Mouse (Mus musculus) lung, postnatal 14 days (tissue): ENCODE data around the gene Cpb2.

Experiments used
- DNase-seq: peaks from one replicate; pipeline ENCODE4 v3.0.0; 2021

Cpb2 gene

DNA sequence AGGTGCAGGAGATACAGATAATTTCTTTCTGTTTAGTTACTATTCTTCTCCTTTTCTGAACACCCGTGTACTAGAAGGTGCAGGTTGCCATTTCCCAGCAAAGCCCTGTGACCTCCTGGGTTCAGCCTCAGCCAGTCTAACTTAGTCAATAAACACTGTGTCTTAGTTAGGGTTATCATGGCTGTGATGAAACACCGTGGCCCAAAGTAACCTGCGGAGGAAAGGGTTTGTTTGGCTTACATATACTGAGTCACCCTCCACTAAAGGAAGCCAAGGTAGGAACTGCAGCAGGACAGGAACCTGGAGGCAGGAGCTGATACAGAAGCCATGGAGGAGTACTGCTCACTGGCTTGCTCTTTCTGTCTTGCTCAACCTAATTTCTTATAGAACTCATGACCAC, 8.3 kb downstream of the Cpb2 start:
- no peak for DNase-seq

DNA sequence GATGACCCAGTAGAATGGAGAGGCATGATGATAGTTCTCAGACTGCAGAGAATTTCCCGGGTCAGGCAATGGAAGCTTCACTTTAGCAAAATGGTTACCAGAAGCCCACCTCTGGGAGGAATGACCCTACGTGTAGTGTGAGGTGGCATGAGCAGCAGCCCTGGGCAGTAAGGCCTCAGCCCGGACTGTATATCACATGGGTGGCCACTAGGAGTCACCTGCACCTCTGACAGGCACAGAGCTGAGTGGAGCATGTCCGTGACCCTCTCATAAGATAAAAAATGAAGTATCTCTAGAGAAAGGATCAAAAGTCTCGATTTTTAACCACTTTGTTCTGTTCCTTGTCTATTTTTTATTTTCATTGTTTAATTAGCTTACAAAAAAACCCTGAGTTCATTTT, 14.4 kb downstream of the Cpb2 start:
- peak; percentile 6 for DNase-seq

DNA sequence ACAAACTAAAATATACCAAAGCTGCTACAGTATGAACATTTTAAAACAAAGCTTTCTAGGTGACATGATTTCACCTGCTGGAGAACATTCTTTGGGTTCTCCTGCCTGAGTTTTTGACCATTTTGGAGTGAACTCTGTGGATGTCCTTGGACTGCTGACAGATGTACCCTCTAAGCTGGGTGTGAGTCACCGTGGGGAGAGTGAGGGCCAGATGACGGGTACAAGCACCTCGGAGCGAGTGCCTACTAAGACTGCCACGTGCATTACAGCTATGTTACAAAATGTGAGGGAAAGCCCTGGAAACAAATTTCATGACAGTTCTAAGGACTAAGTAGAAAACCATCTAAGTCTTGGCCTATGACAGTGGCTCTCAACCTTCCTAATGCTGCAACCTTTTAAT, 27.4 kb downstream of the Cpb2 start:
- DNase-seq, result no peak

DNA sequence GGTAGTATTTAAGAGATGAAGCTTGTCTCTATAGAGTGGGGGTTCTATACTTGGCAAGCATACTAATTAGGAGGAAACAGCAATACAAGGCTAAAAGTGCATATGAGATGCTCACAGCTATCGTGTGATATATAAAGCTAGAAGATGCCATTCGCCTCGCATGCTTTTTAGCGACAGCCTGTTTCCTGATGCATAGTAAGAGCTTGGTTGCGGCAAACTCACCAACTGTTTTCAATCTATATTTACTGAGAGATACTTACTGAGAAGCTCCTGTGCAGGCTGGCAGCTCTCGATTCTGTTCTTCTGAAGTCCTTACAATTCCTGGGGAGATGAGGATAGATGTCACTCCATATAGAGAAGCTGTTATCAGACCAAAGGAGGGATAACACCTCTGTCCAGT, 37.6 kb downstream of the Cpb2 start:
- DNase-seq, result no peak

DNA sequence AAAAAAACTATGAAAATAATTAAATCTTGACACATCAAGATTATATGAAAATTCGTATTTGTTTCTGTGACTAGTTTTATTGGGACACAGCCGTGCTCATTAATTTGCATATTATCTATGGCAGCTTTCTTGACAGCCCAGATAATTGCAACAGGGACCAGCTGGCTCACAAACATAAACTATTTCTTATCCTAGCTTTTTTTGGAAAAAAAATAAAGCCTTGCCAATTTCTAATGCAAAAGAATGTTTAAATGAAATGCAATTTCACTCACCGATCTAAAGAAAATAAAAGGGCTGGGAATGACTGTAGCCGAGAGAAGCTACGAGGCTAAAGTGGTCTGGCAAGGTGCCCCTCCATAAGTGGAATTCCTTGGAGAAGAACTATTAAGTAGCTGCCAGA, 38.3 kb downstream of the Cpb2 start:
- DNase-seq, result peak; percentile 13

DNA sequence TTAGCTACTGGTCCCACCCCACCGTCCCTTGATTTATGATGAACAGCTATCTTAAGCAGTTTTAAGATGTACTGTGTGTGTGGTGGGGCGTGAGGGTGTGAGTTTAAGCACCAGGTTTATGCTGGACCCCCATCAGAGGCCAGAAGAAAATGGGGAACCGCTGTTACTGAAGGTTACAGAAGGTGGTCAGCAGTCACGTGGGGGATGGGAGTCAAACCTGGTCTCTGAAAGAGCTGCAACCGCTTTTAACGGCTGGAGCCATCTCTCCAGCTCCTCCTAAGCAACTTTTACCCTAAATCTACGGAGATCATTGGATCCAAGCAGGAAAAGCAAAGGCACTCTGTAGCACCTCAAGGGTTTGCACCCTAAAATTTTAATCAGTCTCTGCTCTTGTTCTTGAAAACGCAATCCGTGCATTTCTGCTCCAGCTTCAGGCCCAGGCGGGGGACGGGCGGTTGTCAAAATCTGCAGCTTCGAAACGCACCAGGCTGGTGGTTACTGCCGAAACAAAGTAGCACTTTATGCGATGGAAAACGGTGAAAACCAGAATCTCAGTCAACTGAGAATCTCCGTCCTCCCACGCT, 41.6 kb downstream of the Cpb2 start:
- DNase-seq, result no peak

DNA sequence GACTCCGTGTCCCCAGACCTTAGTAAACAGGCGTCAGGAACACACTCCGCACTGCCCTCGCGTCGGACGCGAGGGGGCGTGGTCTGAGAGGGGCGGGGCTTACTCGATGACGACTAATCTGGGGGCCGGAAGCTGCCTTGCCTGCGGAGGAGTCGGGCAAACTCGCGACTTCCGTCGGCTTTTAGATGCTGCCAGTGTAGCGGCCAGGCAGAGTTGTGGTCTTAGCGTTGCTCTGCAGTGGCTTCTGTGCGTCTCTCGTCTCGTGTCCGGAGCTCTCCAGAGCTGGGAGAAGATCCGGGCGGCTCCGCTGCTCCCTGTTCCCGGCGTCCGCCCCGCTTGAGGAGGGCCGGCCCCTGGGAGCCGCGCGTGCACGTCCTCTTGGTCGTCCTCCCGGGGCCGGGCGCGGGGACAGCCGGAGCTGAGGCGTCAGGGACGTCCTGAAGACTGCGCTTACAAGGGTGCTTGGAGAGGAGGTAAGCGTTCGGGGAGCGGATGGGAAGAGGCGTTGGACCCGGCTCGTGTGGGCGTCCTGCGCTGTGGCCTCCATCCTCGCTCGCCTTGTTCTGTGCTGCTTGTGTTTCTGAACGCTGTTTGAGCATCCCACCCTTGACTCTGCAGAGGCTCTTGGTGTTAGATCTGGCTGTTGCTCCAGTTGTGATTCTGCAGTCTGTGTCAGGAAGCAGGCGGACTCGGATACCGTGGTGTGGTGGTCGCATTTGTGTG, 42.3 kb downstream of the Cpb2 start, which contains the start of gene Zc3h13:
Gene Zc3h13 (plus strand): TSS at position 181 of the 723 bp plus-strand sequence.
- DNase-seq, result peak; percentile 98

DNA sequence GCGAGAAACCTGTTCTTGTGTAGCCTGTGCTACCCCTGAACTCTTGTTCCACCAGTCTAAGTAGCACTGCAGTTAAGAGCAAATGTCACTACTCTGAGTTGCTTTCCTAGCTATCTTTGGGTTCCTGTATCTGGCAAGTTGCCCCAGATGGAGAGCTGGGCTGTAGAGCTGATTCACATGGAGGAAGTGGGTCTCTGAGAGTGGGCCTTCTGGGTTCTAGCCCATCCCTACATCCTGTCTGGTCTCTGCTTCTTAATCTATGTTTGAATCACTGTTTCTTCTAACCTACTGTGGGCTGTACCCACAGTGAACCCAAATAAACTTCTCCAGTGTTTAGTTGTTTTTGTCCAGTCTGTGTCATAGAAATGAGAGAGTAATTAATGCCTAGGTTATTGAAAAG, 59.0 kb downstream of the Cpb2 start:
- peak; percentile 1 for DNase-seq

DNA sequence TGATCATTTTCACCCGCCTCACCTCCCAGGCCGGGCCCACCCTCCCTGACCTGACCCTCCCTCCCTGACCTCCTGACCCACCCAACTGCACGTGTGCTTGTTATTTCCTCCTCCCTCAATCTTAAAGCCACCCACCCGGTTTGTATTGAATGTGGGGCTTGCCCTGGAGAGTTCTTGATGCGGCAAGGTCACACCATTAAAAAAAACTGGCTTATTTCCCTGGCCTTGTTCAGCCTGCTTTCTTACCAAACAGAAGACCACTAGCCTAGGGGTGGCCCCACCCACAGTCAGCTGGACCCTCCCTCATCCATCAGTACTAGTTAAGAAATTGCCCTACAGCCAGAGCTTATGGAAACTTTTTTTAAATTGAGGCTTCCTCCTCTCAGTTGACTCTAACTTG, 61.7 kb downstream of the Cpb2 start:
- DNase-seq, result no peak

DNA sequence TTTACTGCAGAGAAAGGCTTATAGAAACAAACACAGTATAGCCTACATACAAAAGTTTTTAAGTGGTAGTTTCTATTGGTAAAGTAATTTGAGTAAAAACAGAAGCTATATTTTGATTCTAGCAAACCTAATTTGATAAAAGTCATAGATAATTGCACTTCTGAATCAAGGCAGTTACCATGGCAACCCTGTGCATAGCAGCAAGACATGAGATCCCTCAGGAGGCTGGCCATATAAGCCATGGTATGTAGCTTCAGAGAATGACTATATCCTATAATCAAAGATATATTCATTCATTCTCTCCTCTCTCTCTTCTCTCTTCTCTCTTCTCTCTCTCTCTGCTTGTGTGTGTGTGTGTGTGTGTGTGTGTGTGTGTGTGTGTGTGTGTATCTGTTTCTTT, 65.8 kb downstream of the Cpb2 start:
- DNase-seq, result no peak

DNA sequence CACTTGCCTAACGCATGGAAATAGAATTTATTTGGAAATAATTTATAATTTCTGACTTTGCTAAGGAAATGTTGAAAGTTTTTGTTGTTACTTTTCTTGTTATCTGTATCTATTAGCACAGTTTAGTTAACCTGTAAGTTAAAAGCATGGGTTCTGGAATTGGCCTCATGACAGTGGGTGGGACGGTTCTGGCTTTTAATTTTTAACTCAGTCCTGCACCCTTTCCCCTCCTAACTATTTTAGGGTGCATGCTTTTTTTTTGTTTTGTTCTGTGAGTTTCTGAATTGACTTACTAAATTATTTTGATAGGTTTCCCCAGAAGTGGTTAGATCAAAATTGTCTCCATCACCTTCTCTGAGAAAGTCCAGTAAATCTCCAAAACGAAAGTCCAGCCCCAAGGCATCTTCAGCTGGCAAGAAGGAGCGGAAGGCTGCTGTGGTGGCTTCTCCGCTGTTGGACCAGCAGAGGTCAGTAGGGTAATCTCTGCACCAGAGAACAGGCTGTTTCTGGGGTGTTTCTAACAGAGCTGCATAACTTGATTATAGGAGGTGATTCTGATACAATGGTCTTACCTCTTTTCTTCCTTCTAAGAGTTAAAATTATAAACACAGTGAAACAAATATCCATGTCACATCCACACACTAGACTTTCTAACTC, 67.4 kb downstream of the Cpb2 start:
- DNase-seq, result no peak

DNA sequence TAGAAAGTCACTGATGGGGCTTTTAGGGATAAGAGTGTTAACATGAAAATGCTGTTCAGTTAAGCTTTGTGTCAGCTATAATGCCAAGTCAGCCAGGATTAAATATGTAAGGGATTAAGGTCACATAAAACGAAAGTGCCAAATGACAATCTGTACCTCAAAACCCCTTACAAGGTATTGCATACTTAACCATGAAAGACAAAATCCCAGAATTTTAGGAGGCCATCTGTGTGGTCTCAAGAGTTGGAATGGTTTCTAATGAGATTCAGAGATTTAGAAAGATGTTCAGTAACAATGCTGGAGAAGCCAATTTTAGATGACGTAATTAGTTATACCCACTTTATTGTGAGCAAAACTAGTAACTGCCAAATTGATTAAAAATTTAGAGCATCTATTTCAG, 72.4 kb downstream of the Cpb2 start:
- no peak for DNase-seq

DNA sequence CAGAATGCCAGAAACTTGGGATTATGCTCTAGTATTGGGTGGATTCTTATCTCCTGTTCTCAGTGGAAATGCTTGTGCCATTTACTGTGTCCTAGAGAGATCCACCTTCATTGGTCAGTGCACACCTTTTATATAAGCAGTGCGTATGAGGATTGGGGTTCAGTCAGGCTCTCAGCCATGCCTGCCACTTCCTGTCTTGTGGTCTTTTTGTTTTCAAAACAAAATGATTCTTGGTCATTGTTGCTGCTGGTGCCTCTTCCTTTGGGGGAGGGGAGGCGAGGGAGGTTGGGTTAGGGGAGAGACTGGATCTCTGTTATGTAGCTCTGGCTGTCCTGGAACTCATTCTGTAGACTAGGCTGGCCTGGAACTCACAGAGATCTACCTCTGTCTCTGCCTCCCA, 76.6 kb downstream of the Cpb2 start:
- DNase-seq, result no peak

DNA sequence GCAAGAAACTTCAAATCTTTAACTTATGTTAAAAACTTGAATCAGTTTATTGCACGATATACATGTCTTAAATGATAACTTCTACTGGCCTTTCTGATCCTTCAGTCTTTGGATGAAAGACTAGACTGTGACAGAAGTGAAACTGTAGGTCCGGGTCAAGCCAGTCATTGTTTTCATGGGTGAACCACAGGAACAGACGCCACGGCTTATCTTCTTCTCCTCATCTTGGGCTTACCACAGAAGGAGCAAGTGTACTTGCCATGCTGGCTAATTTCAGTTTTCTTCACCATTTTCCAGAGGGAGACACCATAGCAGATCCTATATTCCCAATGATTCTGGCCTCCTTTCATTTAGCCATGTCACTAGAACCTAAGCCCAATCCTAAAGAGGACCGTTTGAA, 78.2 kb downstream of the Cpb2 start:
- DNase-seq, result no peak

DNA sequence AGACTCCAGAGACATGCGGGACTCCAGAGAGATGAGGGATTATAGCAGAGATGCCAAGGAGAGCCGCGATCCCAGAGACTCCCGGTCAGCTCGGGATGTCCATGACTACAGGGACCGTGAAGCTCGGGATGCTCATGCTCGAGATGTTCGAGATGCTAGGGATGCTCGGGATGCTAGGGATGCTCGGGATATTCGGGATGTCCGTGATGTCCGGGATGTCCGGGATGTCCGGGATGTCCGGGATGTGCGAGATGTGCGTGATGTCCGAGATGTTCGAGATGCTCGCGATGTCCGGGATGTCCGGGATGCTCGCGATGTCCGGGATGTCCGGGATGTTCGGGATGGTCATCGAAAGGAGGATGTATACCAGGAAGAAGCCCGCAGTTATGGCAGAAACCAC, 81.3 kb downstream of the Cpb2 start:
- DNase-seq, result no peak

DNA sequence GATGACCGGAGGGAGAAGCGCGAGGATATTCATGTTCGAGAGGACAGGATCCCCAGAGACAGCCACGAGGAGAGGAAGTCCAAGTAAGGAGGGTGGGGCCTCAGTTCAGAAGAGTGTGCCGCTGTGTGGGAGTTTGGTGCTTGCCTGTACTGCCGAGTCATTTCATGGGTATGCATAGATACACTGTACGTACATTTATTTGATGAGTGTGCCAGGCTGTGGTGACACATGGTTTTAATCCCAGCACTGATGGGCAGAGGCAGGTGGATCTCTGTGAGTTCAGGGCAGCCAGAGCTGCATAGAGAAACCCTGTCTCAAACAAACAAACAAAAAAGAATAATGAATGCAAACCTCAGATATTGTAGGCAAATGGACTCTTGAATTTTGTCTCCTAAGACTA, 86.0 kb downstream of the Cpb2 start:
- DNase-seq, result no peak

DNA sequence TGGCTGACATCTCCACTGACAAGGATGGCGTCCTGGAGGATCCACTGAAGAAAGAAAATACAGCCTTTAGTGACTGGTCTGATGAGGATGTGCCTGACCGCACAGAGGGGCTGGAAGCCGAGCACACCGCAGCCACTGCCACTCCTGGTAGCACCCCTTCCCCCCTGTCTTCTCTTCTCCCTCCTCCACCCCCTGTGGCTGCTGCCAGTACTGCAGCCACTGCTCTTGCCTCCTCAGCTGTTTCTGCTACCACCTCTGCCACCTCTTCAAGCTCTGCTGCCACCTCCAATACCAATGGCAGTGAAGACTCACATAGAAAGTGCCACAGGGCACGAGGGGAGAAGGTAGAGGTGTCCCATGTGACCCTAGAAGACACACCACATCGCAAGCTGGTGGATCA, 88.5 kb downstream of the Cpb2 start:
- no peak for DNase-seq
